Mouse (Mus musculus) lung, embryonic 15.5 days (tissue): ENCODE measurements at regions not wholly inside any gene's neighbourhood (a gene's known extent, or its start where the extent isn't known, plus 50 kb on each side); places are given as distances from the start of the nearest gene placed in this dataset.

ENCODE experiments used
- ATAC-seq: fragments of 200-750 bp; cut with Nextera tagmentation; 2 replicates; pipeline ENCODE4 v1.8.0; 2017; ENCODE audit warnings: moderate number of reproducible peaks, borderline replicate concordance; ENCODE audit not compliant: low FRiP score, low TSS enrichment; ENCODE audit errors: extremely low read depth
- H3K27ac ChIP-seq: fragments of 300-500 bp; sonication (generic); 2 replicates; pipeline ENCODE4 v1.5.1; 2015; ENCODE audit warnings: moderate library complexity, mild to moderate bottlenecking, inconsistent platforms
- H3K27me3 ChIP-seq: fragments of 300-500 bp; sonication (generic); 2 replicates; pipeline ENCODE4 v1.6.1; 2015; ENCODE audit warnings: inconsistent platforms
- H3K36me3 ChIP-seq: fragments of 300-500 bp; sonication (generic); 2 replicates; pipeline ENCODE4 v1.6.1; 2015; ENCODE audit warnings: inconsistent platforms
- H3K4me1 ChIP-seq: fragments of 300-500 bp; sonication (generic); 2 replicates; pipeline ENCODE4 v1.6.1; 2015; ENCODE audit warnings: inconsistent platforms
- H3K4me2 ChIP-seq: fragments of 300-500 bp; sonication (generic); 2 replicates; pipeline ENCODE4 v1.6.1; 2015; ENCODE audit warnings: inconsistent platforms, mild to moderate bottlenecking, moderate library complexity
- H3K4me3 ChIP-seq: fragments of 300-500 bp; sonication (generic); 2 replicates; pipeline ENCODE4 v1.5.1; 2015; ENCODE audit warnings: mild to moderate bottlenecking, inconsistent platforms
- H3K9ac ChIP-seq: fragments of 300-500 bp; sonication (generic); 2 replicates; pipeline ENCODE4 v1.6.1; 2015; ENCODE audit warnings: inconsistent platforms
- H3K9me3 ChIP-seq: fragments of 300-500 bp; sonication (generic); 2 replicates; pipeline ENCODE4 v1.6.1; 2016; ENCODE audit warnings: inconsistent platforms
- WGBS: fragments of 180-500 bp; shearing (Covaris S2); methylation state at CpG from one replicate; pipeline ENCODE4 v1.1.7; 2015; 5-methylcytosine and 5-hydroxymethylcytosine counted together

DNA sequence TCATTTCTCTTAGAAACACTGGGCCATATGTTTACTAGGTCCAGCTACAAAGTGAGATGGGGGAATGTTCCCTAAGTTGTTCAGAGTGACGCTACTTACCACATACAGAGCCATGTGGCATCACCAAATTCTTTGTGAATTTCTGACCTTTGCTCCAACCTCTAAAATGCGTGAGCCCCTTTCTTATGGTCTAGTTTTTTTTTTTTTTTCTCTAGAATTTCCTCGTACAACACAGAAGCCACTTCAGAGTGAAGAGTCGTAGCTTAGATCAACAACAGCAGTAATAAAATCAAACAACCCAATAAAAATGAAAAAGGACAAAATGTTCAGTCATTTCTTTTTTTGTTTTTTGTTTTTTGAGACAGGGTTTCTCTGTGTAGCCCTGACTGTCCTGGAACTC lies 122.2 kb upstream of the Fggy start:
- Histone ChIP-seq H3K4me3 (no peak overlapping the region), H3K4me1 (peaks cover 20% of the 10 kb centered on the region), H3K27me3 (no peaks in the 10 kb centered on the region), H3K27ac (peak overlapping the region; percentile 62; the same call in 1 of the 2 replicates), H3K9me3 (no peaks in the 10 kb centered on the region), H3K4me2 (no peak overlapping the region), H3K9ac (no peak overlapping the region), H3K36me3 (no peaks in the 10 kb centered on the region)
- peak; percentile 14; the same call in 1 of the 2 replicates for ATAC-seq
- 34% methylated on average over 4 of the region's 4 CpGs for WGBS

DNA sequence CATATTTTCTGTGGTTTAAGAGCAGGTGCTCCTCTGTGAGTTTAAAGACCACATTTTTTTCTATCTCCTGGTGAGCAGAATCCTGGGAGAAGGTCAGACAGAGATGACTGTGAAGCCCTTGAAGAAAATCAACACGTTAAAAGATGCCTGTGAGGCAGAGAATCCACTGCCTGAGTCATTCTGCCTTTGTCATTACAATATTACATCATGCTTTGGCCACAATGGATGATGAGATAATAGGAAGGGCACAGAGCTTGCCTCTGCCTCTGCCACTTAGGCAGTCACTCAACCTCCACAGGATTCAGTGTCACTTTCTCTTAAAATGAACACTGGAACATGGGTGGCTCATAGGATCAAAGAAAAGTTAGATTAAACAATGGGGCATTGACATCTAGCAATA lies 117.5 kb upstream of the Fggy start:
- peaks cover 9% of the 10 kb centered on the region for H3K4me1 ChIP-seq
- no peak overlapping the region for H3K4me2 ChIP-seq
- H3K36me3 ChIP-seq: no peaks in the 10 kb centered on the region
- 18% methylated on average over 1 of the region's 1 CpGs for WGBS
- no peak overlapping the region for H3K4me3 ChIP-seq
- H3K9ac ChIP-seq: no peak overlapping the region
- ATAC-seq: no peak
- no peak overlapping the region for H3K27ac ChIP-seq
- H3K27me3 ChIP-seq: no peaks in the 10 kb centered on the region
- no peaks in the 10 kb centered on the region for H3K9me3 ChIP-seq

DNA sequence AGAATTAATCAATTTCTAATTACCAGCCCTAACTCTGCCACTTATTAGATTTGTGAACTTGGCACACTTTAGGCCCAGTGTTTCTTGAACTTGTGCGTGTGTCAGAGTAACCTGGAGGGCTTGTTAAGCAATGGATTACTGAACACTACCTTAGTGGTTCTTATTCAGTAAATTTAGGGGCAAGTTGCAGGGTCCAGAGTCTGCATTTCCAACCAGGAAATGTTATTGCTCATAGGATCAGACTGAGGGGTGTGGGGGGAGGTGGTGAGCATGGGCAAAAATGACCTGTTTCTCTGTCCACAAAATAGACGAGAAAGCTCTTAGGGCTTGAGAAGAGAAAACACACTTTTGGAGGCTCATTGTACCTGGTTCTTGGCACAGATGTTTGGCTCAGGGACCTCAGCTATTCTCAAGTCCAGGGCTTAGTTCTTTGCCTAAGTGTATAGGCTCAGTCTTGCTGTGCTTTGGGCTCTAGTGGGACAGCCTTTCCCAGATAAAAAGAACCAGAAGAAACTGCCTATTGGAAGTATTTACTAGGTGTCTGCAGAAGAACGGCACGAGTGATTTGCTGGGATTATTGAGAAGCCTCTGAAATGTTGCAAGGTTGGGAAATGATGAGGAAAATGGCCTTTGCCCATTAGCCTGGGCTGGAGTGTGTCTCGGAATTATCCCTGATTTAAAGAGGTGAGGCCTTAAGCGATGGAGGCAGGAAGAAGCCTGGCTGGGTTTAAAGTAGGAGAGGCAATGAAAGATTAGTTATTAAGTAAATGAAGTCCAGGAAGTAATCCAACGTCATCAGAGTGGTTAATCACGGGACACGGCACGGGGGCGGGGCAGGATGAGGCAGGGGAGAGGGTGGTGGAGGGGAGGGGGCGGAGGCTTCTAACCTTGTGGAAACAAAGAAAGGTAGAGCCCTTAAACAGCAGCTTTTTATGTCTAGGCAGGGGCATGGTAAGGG lies 113.2 kb upstream of the Fggy start:
- 28% methylated on average over 12 of the region's 12 CpGs for WGBS
- H3K27ac ChIP-seq: peak overlapping the region; percentile 58

DNA sequence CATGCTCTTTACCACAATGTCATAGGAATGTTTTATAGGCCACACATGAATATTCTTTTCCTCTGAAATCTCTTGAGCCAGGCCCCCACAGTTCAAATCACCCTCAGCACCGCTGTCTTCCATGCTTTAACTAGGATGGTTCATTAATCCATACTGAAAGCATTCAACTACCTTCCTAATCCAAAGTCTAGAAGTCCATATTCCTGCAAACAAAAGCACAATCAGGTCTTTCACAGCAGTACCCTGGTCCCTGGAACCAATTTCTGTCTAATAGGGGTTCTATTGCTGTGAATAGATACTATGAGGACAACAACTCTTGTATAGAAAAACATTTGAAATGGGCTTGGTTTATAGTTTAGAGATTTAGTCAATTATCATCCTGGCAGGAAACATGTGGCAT lies 107.0 kb upstream of the Fggy start:
- no peak overlapping the region for H3K4me2 ChIP-seq
- no peaks in the 10 kb centered on the region for H3K36me3 ChIP-seq
- no peak overlapping the region for H3K9ac ChIP-seq
- H3K9me3 ChIP-seq: no peaks in the 10 kb centered on the region
- H3K27ac ChIP-seq: no peak overlapping the region
- H3K4me3 ChIP-seq: no peak overlapping the region
- no peaks in the 10 kb centered on the region for H3K4me1 ChIP-seq
- no peak for ATAC-seq
- 87% methylated on average over 1 of the region's 1 CpGs for WGBS
- H3K27me3 ChIP-seq: no peaks in the 10 kb centered on the region

More for the DNA sequence above, 113.2 kb upstream of the Fggy start:
- no peak overlapping the region for H3K4me2 ChIP-seq
- no peaks in the 10 kb centered on the region for H3K9me3 ChIP-seq
- peak; percentile 55; the same call in 1 of the 2 replicates for ATAC-seq
- H3K36me3 ChIP-seq: no peaks in the 10 kb centered on the region
- no peak overlapping the region for H3K9ac ChIP-seq
- H3K4me3 ChIP-seq: no peak overlapping the region
- H3K4me1 ChIP-seq: 0 out of 2 replicates have a peak, but pooled peaks cover 8% of the 10 kb centered on the region
- no peaks in the 10 kb centered on the region for H3K27me3 ChIP-seq

DNA sequence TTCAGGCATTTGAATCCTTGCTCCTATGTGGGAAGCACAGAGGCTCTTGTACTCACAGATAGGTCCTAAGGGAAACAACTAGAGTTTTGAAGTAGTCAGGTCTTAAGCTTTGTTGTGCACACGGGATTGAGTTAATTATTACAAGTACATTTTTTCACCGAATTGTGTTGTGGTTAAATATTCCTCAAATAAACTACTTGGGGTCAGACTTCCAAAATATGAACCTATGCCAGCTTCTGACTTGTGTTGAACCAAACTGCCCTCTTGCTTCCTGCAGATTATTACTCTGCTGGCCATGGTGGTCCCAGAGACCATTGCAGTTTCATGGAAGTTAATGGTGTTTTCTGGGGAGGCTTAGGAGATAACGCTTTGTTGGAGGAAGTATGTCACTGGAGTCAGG lies 105.5 kb upstream of the Fggy start:
- Histone ChIP-seq H3K4me2 (no peak overlapping the region), H3K4me3 (no peak overlapping the region), H3K9ac (no peak overlapping the region), H3K27me3 (no peaks in the 10 kb centered on the region), H3K36me3 (no peaks in the 10 kb centered on the region), H3K9me3 (no peaks in the 10 kb centered on the region), H3K4me1 (no peaks in the 10 kb centered on the region), H3K27ac (no peak overlapping the region)
- ATAC-seq: no peak
- WGBS: 73% methylated on average over 3 of the region's 3 CpGs

DNA sequence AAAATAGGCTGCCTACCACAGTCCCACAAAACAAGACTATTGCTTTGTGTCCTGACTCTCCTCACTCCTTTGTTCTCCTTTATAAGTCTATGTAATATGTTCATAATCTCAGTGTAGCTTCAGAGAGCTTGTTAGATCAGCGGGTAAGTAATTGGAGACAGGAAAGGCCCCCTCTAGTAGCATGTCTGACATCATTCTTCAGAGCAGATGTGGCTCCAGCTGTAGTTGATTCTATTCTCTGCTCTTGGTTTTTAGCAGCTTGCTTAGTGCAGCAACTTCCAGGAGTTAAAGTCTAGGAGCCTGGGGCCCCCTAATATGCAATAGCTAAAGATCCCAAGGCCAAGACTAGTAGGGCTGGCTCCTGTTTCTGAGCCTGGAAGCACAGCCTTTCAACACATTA lies 101.0 kb upstream of the Fggy start:
- H3K4me1 ChIP-seq: no peaks in the 10 kb centered on the region
- no peak overlapping the region for H3K27ac ChIP-seq
- H3K9ac ChIP-seq: no peak overlapping the region
- H3K9me3 ChIP-seq: no peaks in the 10 kb centered on the region
- no peak overlapping the region for H3K4me3 ChIP-seq
- ATAC-seq: no peak
- 59% methylated on average over 1 of the region's 1 CpGs for WGBS
- H3K27me3 ChIP-seq: no peaks in the 10 kb centered on the region
- H3K4me2 ChIP-seq: no peak overlapping the region
- H3K36me3 ChIP-seq: no peaks in the 10 kb centered on the region

DNA sequence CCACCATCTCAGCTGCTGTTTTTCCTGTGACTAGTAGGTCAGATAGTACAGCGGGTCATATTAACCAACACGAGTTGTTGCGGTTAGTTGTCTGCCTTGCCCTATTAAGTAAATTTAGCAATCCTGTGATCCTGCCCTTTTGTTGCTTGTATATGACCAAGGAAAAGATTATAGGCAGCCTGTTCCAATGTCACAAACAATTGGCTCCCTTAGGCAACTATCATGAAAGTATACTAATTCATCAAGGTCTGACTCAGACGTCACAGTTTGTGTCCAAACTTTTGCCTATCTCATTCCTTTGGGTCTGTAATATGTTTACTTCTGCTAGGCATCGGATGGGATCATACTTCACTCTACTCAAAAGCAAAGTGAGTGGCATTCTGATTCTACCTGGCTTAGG lies 100.4 kb upstream of the Fggy start:
- WGBS: 71% methylated on average over 5 of the region's 5 CpGs
- no peak overlapping the region for H3K27ac ChIP-seq
- no peaks in the 10 kb centered on the region for H3K27me3 ChIP-seq
- no peak overlapping the region for H3K4me2 ChIP-seq
- no peak overlapping the region for H3K4me3 ChIP-seq
- H3K36me3 ChIP-seq: no peaks in the 10 kb centered on the region
- no peak for ATAC-seq
- H3K9me3 ChIP-seq: no peaks in the 10 kb centered on the region
- H3K9ac ChIP-seq: no peak overlapping the region
- H3K4me1 ChIP-seq: no peaks in the 10 kb centered on the region

DNA sequence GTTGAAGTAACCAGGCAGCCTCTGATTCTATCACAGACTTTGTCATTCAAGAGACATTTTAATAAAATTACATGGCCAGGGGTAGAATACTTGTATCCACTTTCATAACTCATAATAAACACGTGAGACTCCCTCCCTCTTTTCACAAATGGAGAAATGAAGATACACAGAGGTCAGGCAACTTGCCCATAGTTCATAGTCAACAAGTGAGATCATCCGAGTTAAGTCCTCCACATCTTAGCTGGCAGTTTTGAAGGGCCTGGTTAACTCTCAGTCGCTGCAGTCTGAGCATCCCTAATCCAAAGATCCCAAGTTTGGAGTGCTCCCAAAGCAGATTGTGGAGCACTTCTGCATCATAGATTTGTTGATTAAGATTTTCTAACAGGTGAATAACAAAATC lies 94.8 kb upstream of the Fggy start:
- H3K27ac ChIP-seq: no peak overlapping the region
- no peaks in the 10 kb centered on the region for H3K27me3 ChIP-seq
- H3K36me3 ChIP-seq: no peaks in the 10 kb centered on the region
- no peak overlapping the region for H3K4me3 ChIP-seq
- no peak overlapping the region for H3K4me2 ChIP-seq
- no peaks in the 10 kb centered on the region for H3K9me3 ChIP-seq
- WGBS: 75% methylated on average over 3 of the region's 3 CpGs
- H3K4me1 ChIP-seq: no peaks in the 10 kb centered on the region
- no peak overlapping the region for H3K9ac ChIP-seq
- no peak for ATAC-seq

DNA sequence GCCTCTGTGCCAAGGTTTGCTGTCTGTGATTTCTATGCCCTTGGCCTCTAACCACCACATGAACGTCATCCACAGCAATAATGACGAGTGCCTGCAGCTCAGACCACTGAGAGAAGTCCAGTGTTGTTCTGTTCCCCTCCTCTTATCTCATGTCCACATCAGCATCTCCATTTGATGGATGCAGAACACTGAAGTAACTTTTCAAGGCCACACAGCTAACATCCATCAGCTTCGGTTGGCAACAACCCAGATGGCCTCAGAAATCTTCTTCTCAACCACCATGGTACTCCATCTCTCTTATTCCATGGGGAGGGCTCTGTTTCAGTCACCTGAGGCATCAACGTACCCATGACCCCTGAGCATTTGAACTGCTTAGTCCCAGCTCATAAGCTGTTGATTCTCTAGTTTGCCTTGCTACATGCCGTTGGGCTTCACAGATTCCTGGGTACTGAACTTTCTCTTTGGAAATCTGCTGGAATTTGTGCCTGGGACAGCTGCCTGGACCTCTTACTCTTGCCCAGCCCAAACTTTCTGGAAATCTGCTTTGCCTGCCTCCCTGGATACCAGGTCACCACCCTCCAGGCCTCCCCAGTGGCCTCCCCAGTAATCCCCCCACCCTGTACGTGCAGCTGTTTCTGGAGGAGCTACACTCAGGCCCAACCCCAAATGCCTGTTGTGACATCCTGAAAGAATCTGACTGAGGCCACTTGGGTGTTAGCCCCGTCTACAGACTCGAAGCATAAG lies 94.1 kb upstream of the Fggy start:
- no peak for ATAC-seq
- Histone ChIP-seq H3K9me3 (no peaks in the 10 kb centered on the region), H3K4me2 (no peak overlapping the region), H3K27ac (no peak overlapping the region), H3K4me3 (no peak overlapping the region), H3K27me3 (no peaks in the 10 kb centered on the region), H3K4me1 (no peaks in the 10 kb centered on the region), H3K9ac (no peak overlapping the region), H3K36me3 (no peaks in the 10 kb centered on the region)
- WGBS: 67% methylated on average over 8 of the region's 8 CpGs

DNA sequence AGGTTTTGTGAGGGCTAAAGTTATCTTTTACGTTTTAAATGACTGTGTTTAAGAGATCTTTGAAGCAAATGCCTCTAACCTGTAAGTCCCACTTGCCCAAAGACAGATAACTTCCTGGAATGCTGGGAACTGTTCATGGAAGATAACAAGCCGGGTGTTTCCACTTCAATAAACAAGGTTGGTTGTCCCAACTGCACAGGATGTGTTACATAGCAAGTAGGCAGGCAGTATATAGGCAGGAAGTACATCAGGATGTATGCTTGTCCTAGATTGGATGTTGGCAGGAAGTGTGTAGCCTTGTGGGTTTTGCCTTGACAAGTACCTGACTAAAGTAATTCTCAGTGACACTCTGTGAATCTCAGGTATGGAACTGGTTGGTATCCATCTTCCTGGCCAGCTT lies 90.7 kb upstream of the Fggy start:
- H3K4me3 ChIP-seq: no peak overlapping the region
- peak; percentile 59 for ATAC-seq
- WGBS: 21% methylated on average over 2 of the region's 2 CpGs
- H3K36me3 ChIP-seq: no peaks in the 10 kb centered on the region
- H3K4me2 ChIP-seq: no peak overlapping the region
- no peak overlapping the region for H3K9ac ChIP-seq
- H3K27ac ChIP-seq: peak overlapping the region; percentile 44; the same call in 1 of the 2 replicates
- H3K9me3 ChIP-seq: no peaks in the 10 kb centered on the region
- H3K27me3 ChIP-seq: no peaks in the 10 kb centered on the region
- H3K4me1 ChIP-seq: no peaks in the 10 kb centered on the region

DNA sequence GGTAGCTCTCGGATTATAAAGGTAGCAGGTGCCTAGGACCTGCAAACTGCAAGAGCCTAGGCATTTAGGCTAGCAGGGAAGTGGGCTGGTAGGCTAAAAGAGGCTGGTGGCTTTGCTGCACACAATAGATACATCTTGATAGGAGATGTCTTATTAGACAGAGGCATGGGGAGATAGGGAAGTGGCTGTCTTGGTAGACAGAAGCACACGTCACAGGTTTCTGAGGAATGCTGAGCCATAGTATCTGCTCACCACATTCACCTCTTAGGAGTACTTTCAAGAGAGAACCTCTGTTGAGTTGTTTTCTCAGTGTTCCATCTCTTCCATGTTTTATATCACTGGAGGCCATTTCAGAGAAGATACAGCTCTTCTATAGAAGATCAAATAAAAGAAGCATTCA lies 89.8 kb upstream of the Fggy start:
- 77% methylated on average over 2 of the region's 2 CpGs for WGBS
- ATAC-seq: no peak
- H3K27ac ChIP-seq: no peak overlapping the region
- no peaks in the 10 kb centered on the region for H3K27me3 ChIP-seq
- no peak overlapping the region for H3K4me2 ChIP-seq
- H3K9ac ChIP-seq: no peak overlapping the region
- H3K9me3 ChIP-seq: no peaks in the 10 kb centered on the region
- H3K4me3 ChIP-seq: no peak overlapping the region
- H3K4me1 ChIP-seq: no peaks in the 10 kb centered on the region
- no peaks in the 10 kb centered on the region for H3K36me3 ChIP-seq
